Mouse (Mus musculus): ENCODE results near the gene Enox1. TPM values are rescaled to one million over a fixed set of nuclear protein-coding genes. Genes with fewer than 3 reads are reported as not detected.

Enox1 gene
- total and polyA plus RNA-seq, 3 experiments = not detected

- Histone ChIP-seq H3K9ac (ENCODE audit: insufficient read depth, low read depth) (no peak overlapping the region), H3K9me3 (replicated peaks; ENCODE audit: low read length) (peaks cover 66% of the 10 kb centered on the region), H3K4me1 (ENCODE audit: control insufficient read depth in 1 of 2, insufficient read depth in 2 of 2) (no peaks in the 10 kb centered on the region), H3K36me3 (replicated peaks in 1 of 2; ENCODE audit: control insufficient read depth in 1 of 2, insufficient read depth in 1 of 2, low read length in 1 of 2) (no peaks in the 10 kb centered on the region), H3K79me2 (replicated peaks; ENCODE audit: control insufficient read depth, extremely low read depth, insufficient read depth, poor library complexity, severe bottlenecking) (no peaks in the 10 kb centered on the region), H3K27ac (ENCODE audit: insufficient read depth, low read depth) (no peak overlapping the region), H3K27me3 (replicated peaks) (no peaks in the 10 kb centered on the region), H3K4me3 (replicated peaks in 1 of 3; ENCODE audit: low read depth in 2 of 3, low read length in 2 of 3, poor library complexity in 1 of 3) (no peak overlapping the region), H3K4me2 (ENCODE audit: insufficient read depth, low read depth, poor library complexity, severe bottlenecking) (no peak overlapping the region)
- in situ Hi-C loops (cut with MboI; ENCODE audit: low pct_ligation_motif_present, low pct_unique_long_range_greater_than_20kb, low sequenced_read_pairs) (no loop called here), dilution Hi-C loops (cut with MboI; ENCODE audit: extremely low pct_ligation_motif_present, extremely low pct_unique_long_range_greater_than_20kb, low sequenced_read_pairs) (no loop called here)
- no peak for DNase-seq (ENCODE audit: extremely low read depth)
- no peak for TF ChIP-seq MXI1 (IDR thresholded peaks at IDR 0.05; ENCODE audit: low read depth, low read length)
- TF ChIP-seq PAX5 (IDR thresholded peaks at IDR 0.05; ENCODE audit: low read length) = no peak
- no peak for TF ChIP-seq POLR2AphosphoS2 (IDR thresholded peaks at IDR 0.05; ENCODE audit: low read depth, low read length)
- no peak for TF ChIP-seq BHLHE40 (IDR thresholded peaks at IDR 0.05; ENCODE audit: low read depth, low read length)
- TF ChIP-seq ZC3H11A (IDR thresholded peaks at IDR 0.05; ENCODE audit: low read depth, low read length) = no peak
- no peak for TF ChIP-seq SIN3A (IDR thresholded peaks at IDR 0.05; ENCODE audit: low read length)
- TF ChIP-seq NELFE (IDR thresholded peaks at IDR 0.05; ENCODE audit: low read depth, low read length) = no peak
- TF ChIP-seq E2F4 (IDR thresholded peaks at IDR 0.05; ENCODE audit: insufficient replicate concordance, low read depth, low read length) = no peak
- no peak for TF ChIP-seq ZNF384 (IDR thresholded peaks at IDR 0.05; ENCODE audit: low read depth, low read length)
- TF ChIP-seq SMC3 (IDR thresholded peaks at IDR 0.05; ENCODE audit: low read depth, low read length) = no peak
- TF ChIP-seq CHD2 (IDR thresholded peaks at IDR 0.05; ENCODE audit: low read length) = no peak
- TF ChIP-seq UBTF (IDR thresholded peaks at IDR 0.05; ENCODE audit: low read depth, low read length) = no peak
Measured at GRCm38 (mm10) chr14:77529201-77529600, 372.6 kb downstream of the Enox1 start.

DNA sequence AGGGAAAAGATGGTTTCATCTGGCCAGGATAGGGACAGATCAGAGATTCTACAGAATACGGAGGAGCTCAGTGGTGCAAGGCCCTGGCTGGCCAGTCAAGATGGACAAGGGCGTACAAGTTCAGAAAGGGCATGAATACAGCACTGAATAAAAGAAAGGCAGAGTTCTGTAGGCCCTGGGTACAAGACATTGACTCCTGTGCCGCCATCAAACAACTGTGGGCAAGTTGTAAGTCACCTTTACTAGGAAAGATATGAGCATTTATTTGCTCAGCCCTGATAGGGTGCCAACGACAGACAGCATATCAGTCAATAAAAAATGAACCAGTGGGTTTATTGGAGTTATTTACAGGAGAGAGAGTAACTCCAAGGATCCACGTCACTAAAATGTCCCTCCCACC is 373.1 kb downstream of the Enox1 start:
- in situ Hi-C loops (cut with MboI; ENCODE audit: low pct_ligation_motif_present, low pct_unique_long_range_greater_than_20kb, low sequenced_read_pairs) (no loop called here), dilution Hi-C loops (cut with MboI; ENCODE audit: extremely low pct_ligation_motif_present, extremely low pct_unique_long_range_greater_than_20kb, low sequenced_read_pairs) (no loop called here)
- H3K27me3 ChIP-seq (replicated peaks) = no peaks in the 10 kb centered on the region
- no peak overlapping the region for H3K27ac ChIP-seq (ENCODE audit: insufficient read depth, low read depth)
- no peak overlapping the region for H3K4me3 ChIP-seq (replicated peaks in 1 of 3; ENCODE audit: low read depth in 2 of 3, low read length in 2 of 3, poor library complexity in 1 of 3)
- peaks cover 66% of the 10 kb centered on the region for H3K9me3 ChIP-seq (replicated peaks; ENCODE audit: low read length)
- no peak for TF ChIP-seq ZNF384 (IDR thresholded peaks at IDR 0.05; ENCODE audit: low read depth, low read length)
- TF ChIP-seq NRF1 (IDR thresholded peaks at IDR 0.05; ENCODE audit: low read depth, low read length) = no peak
- no peak for TF ChIP-seq ELF1 (IDR thresholded peaks at IDR 0.05; ENCODE audit: low read depth, low read length)
- no peak for TF ChIP-seq RCOR1 (conservative IDR thresholded peaks at IDR 0.05; ENCODE audit: low read depth, low read length)
- TF ChIP-seq GABPA (IDR thresholded peaks at IDR 0.05; ENCODE audit: insufficient replicate concordance, low read depth, low read length) = no peak
- TF ChIP-seq JUN (IDR thresholded peaks at IDR 0.05; ENCODE audit: insufficient read depth, low read depth, low read length) = no peak
- no peak for TF ChIP-seq ZMIZ1 (IDR thresholded peaks at IDR 0.05; ENCODE audit: low read depth, low read length)
- no peak for TF ChIP-seq MAZ (IDR thresholded peaks at IDR 0.05; ENCODE audit: low read depth, low read length)
- TF ChIP-seq ETS1 (conservative IDR thresholded peaks at IDR 0.05; ENCODE audit: low read depth, low read length) = no peak
- TF ChIP-seq SMC3 (IDR thresholded peaks at IDR 0.05; ENCODE audit: low read depth, low read length) = no peak
- no peak for TF ChIP-seq POLR2AphosphoS2 (IDR thresholded peaks at IDR 0.05; ENCODE audit: low read depth, low read length)
- no peak for TF ChIP-seq POLR2A (IDR thresholded peaks at IDR 0.05; ENCODE audit: low read depth, low read length)
- no peak for TF ChIP-seq CHD2 (IDR thresholded peaks at IDR 0.05; ENCODE audit: low read length)
- no peak overlapping the region for H3K9ac ChIP-seq (ENCODE audit: insufficient read depth, low read depth)
- DNase-seq (ENCODE audit: extremely low read depth) = no peak
- H3K4me2 ChIP-seq (ENCODE audit: insufficient read depth, low read depth, poor library complexity, severe bottlenecking) = no peak overlapping the region
- no peaks in the 10 kb centered on the region for H3K4me1 ChIP-seq (ENCODE audit: control insufficient read depth in 1 of 2, insufficient read depth in 2 of 2)
- no peaks in the 10 kb centered on the region for H3K79me2 ChIP-seq (replicated peaks; ENCODE audit: control insufficient read depth, extremely low read depth, insufficient read depth, poor library complexity, severe bottlenecking)
- no peaks in the 10 kb centered on the region for H3K36me3 ChIP-seq (replicated peaks in 1 of 2; ENCODE audit: control insufficient read depth in 1 of 2, insufficient read depth in 1 of 2, low read length in 1 of 2)
